Mouse (Mus musculus) heart, postnatal 10 days (tissue): ENCODE measurements around the gene Nus1. TPM values are rescaled to one million over a fixed set of nuclear protein-coding genes. Genes with fewer than 3 reads are reported as not detected.

Source experiments
- DNase-seq, 2 experiments: peaks; one replicate each; pipeline ENCODE4 v3.0.0; 2021
- intact Hi-C: fragments of 180-260 bp; cut with DNase I; formaldehyde crosslinking; loops from one replicate; pipeline ENCODE4 v1.15.1; 2025
- total RNA-seq, 2 experiments: library from RNA; stranded (reverse); gene quantifications; 2 replicates each; pipeline ENCODE4 v1.2.3; 2021

Nus1 gene
- total RNA-seq, 2 experiments from 2014 or later, result 28.5 to 33.0 TPM

DNA sequence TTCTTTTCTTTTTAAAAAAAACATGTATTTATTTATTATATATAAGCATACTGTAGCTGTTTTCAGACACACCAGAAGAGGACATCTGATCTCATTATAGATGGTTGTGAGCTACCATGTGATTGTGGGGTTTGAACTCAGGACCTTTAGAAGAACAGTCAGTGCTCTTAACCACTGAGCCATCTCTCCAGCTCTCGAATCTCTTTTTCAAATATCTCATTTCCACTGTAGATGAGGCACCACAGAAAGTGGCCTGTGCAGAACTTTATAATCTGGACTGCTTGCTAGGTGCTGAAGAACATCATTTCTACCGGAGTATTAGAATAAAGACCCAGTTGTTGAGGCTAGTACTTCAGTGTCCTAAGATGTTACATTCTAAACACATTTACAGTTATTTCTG is 2.3 kb upstream of the Nus1 start:
- no peak for DNase-seq
- intact Hi-C loops, result loop anchor here (10.0 kb wide), 1 partner anchor 280 kb away; the partner anchor contains the start of gene Slc35f1

DNA sequence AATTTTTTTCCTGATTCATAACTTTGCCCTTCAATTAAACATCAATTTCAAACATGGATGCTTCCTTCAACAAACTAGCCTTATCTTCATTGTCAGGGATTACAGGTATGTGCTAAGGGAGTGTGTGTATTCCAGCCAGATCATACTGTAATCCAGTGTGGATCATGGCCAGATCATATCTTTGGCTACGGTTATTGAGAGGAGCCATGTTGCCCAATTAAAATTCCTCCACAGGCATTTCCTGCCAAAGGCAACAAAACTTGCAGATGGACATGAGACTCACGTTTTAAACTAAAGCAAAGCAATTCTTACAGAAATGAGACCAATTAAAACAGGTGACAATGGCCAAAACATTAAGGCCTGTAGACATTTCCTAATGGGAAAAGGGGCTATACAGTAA is 889 bp upstream of the Nus1 start:
- intact Hi-C loops, result loop anchor here (2.0 to 10.0 kb wide), 3 partner anchors 32 to 278 kb away; partner anchors contain the start of gene Slc35f1
- peak; percentile 18 to 23 for DNase-seq

DNA sequence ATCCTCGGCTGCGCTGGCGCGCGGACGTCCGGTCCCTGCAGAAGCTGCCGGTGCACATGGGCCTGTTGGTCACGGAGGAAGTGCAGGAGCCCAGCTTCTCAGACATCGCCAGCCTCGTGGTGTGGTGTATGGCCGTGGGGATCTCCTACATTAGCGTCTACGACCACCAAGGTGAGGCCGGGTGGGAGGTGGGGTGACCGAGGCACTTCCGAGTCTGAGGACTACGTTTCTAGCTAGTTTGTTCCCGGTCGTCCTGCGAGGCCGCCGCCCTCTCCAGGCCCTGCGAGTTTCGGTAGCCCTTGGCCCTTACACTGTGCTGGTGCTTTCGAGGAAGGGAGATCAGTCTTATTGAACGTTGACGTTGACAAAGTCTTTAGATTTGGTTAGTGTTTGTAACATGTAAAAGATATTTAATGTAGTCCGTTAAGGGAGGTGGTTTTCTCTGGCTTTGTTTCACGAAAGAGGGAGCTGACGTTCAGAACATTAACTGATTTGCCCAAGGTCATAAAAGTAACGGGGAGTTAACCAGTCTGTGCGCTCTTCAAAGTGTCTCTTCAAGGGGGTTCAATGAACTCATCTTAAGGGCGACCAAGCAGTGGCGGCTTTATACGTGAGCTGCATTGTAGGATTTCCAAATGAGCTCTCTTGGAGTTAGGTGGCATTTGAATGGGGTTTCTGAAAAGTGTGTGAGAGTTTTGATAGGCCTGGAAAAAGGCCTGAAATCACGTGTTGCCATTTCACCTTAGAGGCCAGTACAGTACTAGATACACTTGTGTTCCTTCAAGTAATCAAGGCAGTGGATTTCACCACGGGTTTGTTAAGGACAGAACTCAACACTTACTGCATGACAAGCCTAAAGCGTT is 882 bp downstream of the Nus1 start:
- intact Hi-C loops, result loop anchor here (2.0 to 10.0 kb wide), 3 partner anchors 33 to 277 kb away; partner anchors contain the start of gene Slc35f1
- peak; percentile 33 to 35 for DNase-seq

DNA sequence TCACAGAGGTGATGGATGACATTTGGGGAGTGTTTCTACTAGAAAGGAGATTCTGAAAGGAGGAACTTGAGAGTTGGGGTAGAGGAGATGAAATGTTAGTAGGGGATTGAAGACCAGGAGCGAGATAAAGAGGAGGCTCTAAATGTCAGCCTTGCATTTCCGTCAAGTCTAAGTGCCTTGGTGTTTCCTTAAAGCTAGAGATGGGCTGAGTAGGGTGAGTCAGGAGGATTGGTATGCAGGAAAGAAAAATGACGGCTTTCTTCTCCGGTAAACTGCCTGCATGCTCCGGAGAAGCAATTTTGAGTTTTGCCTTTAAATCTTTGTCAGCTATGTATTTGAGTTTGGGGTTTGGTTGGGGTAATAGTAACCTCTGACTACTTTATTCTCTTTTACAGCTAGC is 1.6 kb downstream of the Nus1 start:
- intact Hi-C loops, result loop anchor here (10.0 kb wide), 1 partner anchor 276 kb away; the partner anchor contains the start of gene Slc35f1
- no peak for DNase-seq

DNA sequence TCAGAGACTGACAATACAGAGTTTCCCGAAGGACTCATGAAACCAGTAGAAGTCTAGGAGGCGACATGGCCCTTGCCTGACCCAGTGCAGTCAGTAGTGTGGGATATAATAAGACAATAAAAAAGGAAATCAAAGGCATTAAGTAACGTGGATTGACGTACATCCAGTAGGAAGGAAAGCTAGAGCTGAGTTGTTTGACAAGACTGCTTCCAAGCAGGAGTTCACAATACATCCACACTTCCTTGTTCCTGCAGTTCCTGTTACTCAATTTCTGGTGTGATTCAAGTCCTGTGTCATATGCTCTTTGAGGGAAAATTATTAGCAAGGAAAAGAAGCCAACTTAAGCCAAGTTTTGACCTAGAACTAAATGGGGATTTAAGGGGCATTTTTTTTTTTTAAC is 2.1 kb downstream of the Nus1 start:
- peak; percentile 7 to 16 for DNase-seq
- intact Hi-C loops, result loop anchor here (10.0 kb wide), 1 partner anchor 275 kb away; the partner anchor contains the start of gene Slc35f1

DNA sequence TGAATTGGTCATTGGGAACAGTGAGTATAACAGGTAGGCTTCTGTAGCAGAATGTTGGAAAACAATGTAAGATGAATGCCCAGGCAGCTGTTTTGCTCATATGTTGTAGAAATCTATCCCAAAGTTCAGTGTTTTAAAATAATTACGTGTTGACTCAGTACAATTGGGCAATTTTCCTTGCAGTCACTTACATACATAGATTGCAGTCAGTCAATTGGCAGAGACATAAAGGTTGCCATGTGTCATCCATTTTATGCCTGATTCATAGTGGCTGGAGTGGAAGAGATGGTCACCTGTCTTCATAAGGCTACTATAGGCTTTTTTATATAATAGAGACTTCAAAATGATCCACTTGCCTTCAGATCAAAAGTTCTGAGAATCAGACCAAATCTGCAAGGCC is 3.2 kb downstream of the Nus1 start:
- intact Hi-C loops, result no loop called here
- no peak for DNase-seq

DNA sequence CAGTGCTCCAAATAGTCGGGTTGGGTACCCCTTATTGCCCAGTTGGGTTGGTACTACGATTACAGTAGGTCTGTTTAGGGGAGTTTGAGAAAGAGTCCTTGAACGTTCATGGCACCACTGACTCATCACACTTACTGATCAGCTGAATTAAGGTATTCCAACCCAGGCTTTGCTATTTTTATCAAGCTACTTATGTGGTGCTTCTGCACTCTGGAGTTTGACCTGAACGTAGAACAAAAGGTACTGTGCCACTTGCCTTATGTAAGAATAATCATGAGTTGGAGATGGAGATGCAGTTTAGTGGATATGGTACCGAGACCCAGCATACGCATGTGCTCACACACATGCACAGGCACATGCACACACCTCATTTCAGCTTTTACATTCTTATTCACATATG is 4.4 kb downstream of the Nus1 start:
- intact Hi-C loops, result no loop called here
- DNase-seq, result no peak

DNA sequence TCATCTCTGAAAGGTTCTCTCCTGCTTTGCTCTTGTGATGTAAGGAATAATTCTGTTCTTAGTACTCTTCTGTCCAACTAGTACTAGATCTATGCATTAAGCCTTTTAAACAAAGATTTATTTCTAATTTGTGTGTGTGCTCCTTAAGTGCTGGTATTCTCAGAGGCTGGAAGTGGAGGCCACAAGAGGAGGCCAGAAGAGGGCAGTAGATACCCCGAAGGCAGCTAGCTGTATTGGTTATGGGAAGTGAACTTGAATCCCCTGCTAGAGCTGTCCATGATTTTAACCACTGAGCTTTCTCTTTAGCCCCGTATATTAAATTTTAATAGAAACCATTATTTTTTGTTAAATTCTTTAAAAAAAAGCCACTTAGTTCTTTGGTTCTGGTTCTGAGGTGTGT is 5.8 kb downstream of the Nus1 start:
- DNase-seq, result peak in 1 of 2 experiments; percentile 17
- intact Hi-C loops, result no loop called here

DNA sequence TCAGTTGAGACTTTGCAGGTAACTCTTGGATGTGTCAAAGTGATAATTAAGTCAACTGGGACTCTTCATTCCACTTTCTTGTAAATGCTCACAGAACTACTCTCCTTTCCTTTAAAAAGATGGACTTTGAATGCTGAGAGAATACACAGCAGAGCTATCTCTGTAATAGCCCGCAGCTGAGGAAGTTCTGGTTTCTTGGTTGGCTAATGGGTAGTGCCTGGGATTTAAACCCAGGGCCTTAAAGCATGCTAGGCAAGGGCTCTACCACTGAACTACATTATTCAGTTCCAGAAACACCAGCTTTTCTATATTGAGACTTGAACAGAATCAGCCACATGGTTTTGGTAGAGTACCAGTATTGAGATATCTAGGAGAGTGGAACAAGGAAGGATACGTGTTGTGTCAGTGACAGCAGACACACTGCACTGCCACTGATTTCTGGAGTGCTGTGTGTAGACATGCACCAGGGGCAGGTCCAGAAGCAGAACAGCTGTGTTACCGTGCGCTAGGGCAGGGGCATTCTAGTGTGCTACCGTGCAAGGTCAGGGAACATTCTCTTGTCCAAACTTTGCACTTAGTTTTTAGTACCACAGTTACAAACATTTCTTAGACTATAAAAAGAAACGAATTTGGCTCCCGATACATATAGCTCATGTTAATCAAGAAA is 9.1 kb downstream of the Nus1 start:
- intact Hi-C loops, result no loop called here
- no peak for DNase-seq

DNA sequence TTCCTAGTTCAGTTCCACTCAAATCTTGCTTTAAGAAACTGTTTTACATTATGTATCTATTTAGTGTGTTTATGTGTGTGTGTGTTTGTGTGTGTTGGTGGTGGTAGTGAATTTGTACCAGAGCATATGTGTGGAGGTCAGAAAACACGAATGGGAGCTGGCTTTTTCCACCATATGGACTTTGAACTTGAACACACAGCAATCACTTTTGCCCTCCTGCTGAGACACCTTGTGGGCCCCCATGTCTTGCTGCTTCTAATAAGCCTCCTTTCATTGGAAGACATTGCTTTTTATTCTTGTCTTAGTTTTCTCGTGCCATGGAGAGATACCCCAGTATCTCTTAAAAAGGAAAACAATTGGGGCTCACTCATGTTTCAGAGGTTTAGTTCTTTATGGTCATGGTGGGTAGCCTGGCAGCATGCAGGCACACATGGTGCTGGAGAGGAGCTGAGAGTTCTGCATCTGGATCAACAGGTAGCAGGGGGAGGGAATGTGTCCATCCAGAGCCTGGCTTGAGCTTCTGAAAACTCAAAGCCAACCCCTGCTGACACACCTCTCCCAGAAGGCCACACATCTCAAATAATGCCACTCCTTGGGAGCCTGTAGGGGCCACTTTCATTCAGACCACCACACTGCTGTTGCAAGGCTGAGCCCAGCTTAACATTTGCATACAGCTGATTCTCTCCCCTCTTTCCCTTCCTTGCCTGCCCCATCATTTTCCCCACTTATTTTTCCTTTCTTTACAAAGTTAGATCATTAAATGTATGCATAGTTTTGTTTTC is 10.5 kb downstream of the Nus1 start:
- intact Hi-C loops, result no loop called here
- DNase-seq, result no peak

DNA sequence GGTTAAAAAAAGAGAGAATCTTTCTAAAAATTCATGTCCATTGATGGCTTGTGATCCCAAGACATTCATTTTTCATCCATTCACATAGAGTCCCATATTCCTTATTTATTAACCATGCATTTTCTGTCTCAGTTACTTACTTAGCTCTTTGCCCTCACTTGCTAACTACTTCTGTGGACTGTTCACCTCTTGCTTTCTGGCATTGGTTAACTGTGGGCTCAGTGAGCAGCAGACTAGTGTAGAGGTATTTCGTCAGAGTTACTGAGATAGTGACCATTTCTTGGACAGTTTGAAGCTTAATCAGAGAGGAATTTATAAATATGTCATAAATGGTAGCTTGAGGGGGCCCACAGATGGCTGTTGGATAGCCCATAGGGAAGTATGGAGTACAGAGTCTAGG is 13.6 kb downstream of the Nus1 start:
- intact Hi-C loops, result no loop called here
- DNase-seq, result no peak

DNA sequence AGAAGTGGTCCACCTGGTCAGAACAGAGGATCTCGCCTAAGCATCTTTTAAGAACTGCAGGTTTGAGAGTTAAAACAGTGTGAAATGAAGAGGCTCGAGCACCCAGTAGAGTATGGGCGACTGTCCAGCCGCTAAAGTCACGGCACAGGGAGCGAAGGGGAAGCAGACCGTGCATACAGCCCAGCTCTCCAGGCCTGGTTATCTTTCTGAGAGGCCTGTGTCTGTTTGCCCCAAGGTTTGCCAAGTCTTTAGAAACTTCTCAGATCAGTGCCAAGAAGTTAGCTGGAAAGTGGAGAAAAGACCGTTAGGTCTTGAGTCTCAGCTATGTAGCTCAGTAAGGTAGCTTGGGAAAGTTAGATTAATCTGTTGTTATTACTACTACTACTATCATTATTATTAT is 17.5 kb downstream of the Nus1 start:
- intact Hi-C loops, result loop anchor here (2.0 kb wide), 1 partner anchor 70 kb away; no protein-coding TSS in a partner anchor
- no peak for DNase-seq

DNA sequence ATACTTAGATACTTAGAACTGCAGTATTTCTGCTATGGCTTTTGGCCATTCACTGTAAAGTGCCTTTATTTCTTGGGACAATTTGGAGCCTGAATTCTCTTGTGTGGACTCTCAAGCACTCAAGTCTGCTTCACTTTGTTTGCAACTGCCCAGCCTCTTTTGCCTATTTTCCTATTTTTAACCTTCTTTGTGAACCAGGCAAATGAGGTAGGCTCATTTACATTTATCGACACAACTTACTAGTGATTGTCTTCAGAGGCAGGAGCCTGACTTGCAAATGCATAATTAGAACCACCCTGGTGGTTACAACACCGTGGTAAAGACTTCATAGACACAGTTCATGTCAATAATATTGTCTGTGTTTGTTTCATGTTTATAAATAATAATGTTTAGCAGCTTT is 43.3 kb downstream of the Nus1 start:
- intact Hi-C loops, result no loop called here
- no peak for DNase-seq

DNA sequence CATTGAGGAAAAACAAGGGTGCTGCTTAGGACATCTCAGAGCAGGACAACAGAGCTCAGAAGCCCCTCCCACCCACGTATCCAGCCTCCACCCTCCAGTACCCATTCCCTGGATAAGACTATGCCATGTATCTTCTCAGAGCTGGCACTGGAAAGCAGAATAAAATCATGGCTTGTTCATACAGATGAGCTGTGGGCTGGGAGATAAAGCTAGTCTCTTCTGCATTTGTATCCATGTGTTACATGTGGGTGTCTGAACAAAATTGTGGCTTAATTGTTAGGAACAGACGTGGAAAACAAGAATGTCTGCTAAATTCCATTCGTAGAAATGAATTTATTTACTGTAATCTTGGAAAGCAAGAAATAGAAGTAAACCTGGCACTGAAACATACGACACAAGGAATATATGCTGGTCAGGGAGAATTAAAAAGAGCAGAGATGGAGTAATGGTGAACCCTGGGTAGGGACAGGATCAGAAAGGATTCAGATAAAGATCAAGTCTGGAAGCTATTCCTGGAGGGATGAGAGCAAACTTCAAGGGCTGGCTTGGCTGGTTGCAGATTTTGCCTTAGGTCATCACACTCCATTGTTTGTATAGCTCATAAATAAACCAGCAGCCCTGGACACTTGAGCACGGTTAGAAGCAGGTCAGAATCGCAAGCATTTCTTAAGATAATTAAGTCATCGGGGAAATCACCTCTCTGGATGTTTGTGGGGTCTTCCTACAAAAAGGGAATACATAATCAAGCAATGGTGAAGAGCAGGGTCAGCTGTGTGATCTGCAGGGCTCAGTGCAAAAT is 46.8 kb downstream of the Nus1 start:
- intact Hi-C loops, result no loop called here
- DNase-seq, result no peak

DNA sequence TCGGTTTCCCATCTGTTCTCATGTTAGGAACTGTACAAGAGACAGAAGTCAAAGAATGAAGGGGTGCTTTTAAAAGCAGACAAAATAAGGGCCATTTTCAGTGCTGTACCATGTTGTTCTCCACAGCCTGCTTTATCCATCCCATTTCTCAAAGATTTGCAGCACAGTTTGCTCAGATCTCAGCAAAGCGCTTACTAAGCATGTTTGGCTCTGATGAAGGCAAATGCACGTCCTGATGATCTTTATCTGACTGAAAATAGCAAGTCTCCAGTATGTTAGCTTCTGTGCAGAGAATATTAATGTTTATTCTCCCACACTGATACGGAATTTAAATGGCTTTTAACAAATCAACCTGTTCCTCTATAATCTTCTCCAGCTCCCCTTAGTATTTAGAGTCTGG is 54.2 kb downstream of the Nus1 start:
- intact Hi-C loops, result no loop called here
- no peak for DNase-seq

Other genes starting within 250 kb of the Nus1 start
- under 1 TPM in 1 of 2 experiments, not detected in 1; 0.07 TPM for gene Ros1, start 222.3 kb upstream of the Nus1 start, total RNA-seq
- 1 to 10 TPM; 8.6 TPM for gene Dcbld1, start 183.9 kb upstream of the Nus1 start, total RNA-seq
- not detected for gene Gm26741, start 58.8 kb upstream of the Nus1 start, total RNA-seq
- 10 to 100 TPM; 20.9 to 21.4 TPM for gene Gopc, start 35.4 kb upstream of the Nus1 start, total RNA-seq
- not detected for gene Nepn, start 28.6 kb upstream of the Nus1 start, total RNA-seq